Mouse (Mus musculus) liver, embryonic 14.5 days (tissue): ENCODE results near the gene Aoc2.

ENCODE experiments used
- CTCF ChIP-seq: IDR thresholded peaks from 2 replicates; pipeline ENCODE4 v1.5.1; 2016; ENCODE audit warnings: antibody characterized with exemption, low read depth, control low read depth
- EP300 ChIP-seq: IDR thresholded peaks from 2 replicates; pipeline ENCODE4 v1.6.1; 2016; ENCODE audit warnings: antibody characterized with exemption, low read depth

- no peak for TF ChIP-seq CTCF
- TF ChIP-seq EP300, result no peak
Measured at GRCm38 (mm10) chr11:101367326-101367935, 42.6 kb downstream of the Aoc2 start, which contains the start of gene G6pc.
